Mouse (Mus musculus) kidney, adult 2 months (tissue): ENCODE results near the gene Npc1l1. TPM values are rescaled to one million over a fixed set of nuclear protein-coding genes. Genes with fewer than 3 reads are reported as not detected.
A peak's percentile ranks its signal among the peaks of the same experiment; 100 is the strongest.

Experiments
- DNase-seq: peaks from one replicate; pipeline ENCODE4 v3.0.0; 2021
- H3K27ac ChIP-seq: fragments of 200-500 bp; 2 replicates; pipeline ENCODE4 v1.5.1; 2012; ENCODE audit warnings: low read depth, low read length, control low read depth, inconsistent platforms; ENCODE audit not compliant: insufficient read depth
- H3K27me3 ChIP-seq: fragments of 200-500 bp; replicated peaks from 2 replicates; pipeline ENCODE4 v1.6.1; 2012; ENCODE audit warnings: mild to moderate bottlenecking, moderate library complexity, low read length, inconsistent platforms; ENCODE audit not compliant: control insufficient read depth, insufficient read depth
- H3K36me3 ChIP-seq: fragments of 200-500 bp; 2 replicates; pipeline ENCODE4 v1.6.1; 2012; ENCODE audit warnings: mild to moderate bottlenecking, moderate library complexity, low read length, inconsistent platforms; ENCODE audit not compliant: control insufficient read depth, insufficient read depth
- H3K4me1 ChIP-seq: fragments of 200-500 bp; 2 replicates; pipeline ENCODE4 v1.6.1; 2011; ENCODE audit warnings: low read length; ENCODE audit not compliant: control insufficient read depth, insufficient read depth
- H3K4me3 ChIP-seq: fragments of 200-500 bp; 2 replicates; pipeline ENCODE4 v1.5.1; 2011; ENCODE audit warnings: mild to moderate bottlenecking, low read depth, low read length, control low read depth; ENCODE audit not compliant: insufficient read depth
- CTCF ChIP-seq: fragments of 200-500 bp; conservative IDR thresholded peaks from 2 replicates; pipeline ENCODE4 v1.5.1; 2011; ENCODE audit warnings: low read depth, mild to moderate bottlenecking, control low read depth, low read length, moderate library complexity, mixed read lengths; ENCODE audit not compliant: insufficient read depth, insufficient read length
- POLR2A ChIP-seq: fragments of 200-500 bp; IDR thresholded peaks from one replicate; pipeline ENCODE4 v1.6.1; 2011; ENCODE audit warnings: low read depth, low read length, control low read depth
- WGBS: fragments of 180-500 bp; shearing (Covaris S2); methylation state at CpG from one replicate; pipeline ENCODE4 v1.1.7; 2018; 5-methylcytosine and 5-hydroxymethylcytosine counted together
- polyA plus RNA-seq: library from polyadenylated mRNA; depleted of rRNA; stranded (reverse); fragments of >200 nt; gene quantifications from 2 replicates; pipeline ENCODE4 v1.2.3, GENCODE M21; 2012

Gene Npc1l1
- polyA plus RNA-seq, 1 experiment = 0.06 TPM

GRCm38 (mm10) chr11:6207090-6207489, 22.9 kb downstream of the Npc1l1 start:
- TF ChIP-seq POLR2A (no peak), CTCF (no peak)
- no peaks in the 10 kb centered on the region for H3K27me3 ChIP-seq
- no peak overlapping the region for H3K4me3 ChIP-seq
- 81% methylated on average over 2 of the region's 2 CpGs for WGBS
- no peak overlapping the region for H3K27ac ChIP-seq
- no peak for DNase-seq
- no peaks in the 10 kb centered on the region for H3K4me1 ChIP-seq
- H3K36me3 ChIP-seq = no peaks in the 10 kb centered on the region

- Histone ChIP-seq H3K27ac (peak overlapping the region; percentile 96), H3K27me3 (no peaks in the 10 kb centered on the region), H3K4me3 (peak overlapping the region; percentile 74), H3K36me3 (no peaks in the 10 kb centered on the region), H3K4me1 (peaks cover 10% of the 10 kb centered on the region)
- TF ChIP-seq POLR2A (no peak), CTCF (no peak)
- WGBS = 22% methylated on average over 9 of the region's 9 CpGs
- no peak for DNase-seq
Measured at GRCm38 (mm10) chr11:6200570-6200969, 29.4 kb downstream of the Npc1l1 start.

DNA sequence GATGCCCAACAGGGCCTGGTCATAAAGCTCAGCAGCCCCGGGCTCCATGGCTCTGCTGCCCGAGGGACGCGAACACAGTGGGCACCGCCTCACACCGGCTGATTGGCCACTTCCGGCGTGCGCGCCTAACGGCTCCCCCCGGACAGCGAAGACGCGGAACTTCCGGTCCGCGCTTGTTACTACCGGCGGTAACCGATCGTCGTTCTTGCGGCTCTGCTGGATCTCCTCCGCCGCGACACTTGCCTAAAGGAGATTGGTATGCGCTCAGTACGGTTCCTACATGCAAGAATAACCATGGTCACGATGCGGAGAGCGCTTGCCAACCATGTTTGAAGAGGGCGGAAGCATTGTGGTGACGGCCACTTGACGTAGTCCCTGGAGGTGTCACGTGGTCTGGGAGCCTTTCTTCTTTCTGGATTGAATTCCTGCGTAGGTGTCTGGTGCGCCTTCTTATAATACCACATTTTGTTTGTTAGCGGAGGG, 29.8 kb downstream of the Npc1l1 start, which contains the start of gene Nudcd3:
Gene Nudcd3, minus strand, starts transcription at position 329 of the 483 bp plus-strand sequence.
- peak; percentile 94 for DNase-seq
- peak within 1 kb of the TSS; percentile 96 for H3K27ac ChIP-seq
- H3K27me3 ChIP-seq = no peaks in the 10 kb centered on the region
- peak; percentile 56 for TF ChIP-seq POLR2A
- TF ChIP-seq CTCF = no peak
- peaks cover 10% of the 10 kb centered on the region for H3K4me1 ChIP-seq
- peak within 1 kb of the TSS; percentile 74 for H3K4me3 ChIP-seq
- under 1% methylated on average over 39 of the region's 39 CpGs for WGBS
- no peaks in the 10 kb centered on the region for H3K36me3 ChIP-seq

GRCm38 (mm10) chr11:6199410-6200086, 30.4 kb downstream of the Npc1l1 start, which contains the start of gene A730071L15Rik:
TSS of gene A730071L15Rik (plus strand) at chr11:6200029.
- Histone ChIP-seq H3K36me3 (no peaks in the 10 kb centered on the region), H3K4me1 (peaks cover 10% of the 10 kb centered on the region), H3K4me3 (peak within 1 kb of the TSS; percentile 74), H3K27me3 (no peaks in the 10 kb centered on the region), H3K27ac (peak within 1 kb of the TSS; percentile 96)
- DNase-seq = no peak
- under 1% methylated on average over 35 of the region's 35 CpGs for WGBS
- no peak for TF ChIP-seq POLR2A
- no peak for TF ChIP-seq CTCF

DNA sequence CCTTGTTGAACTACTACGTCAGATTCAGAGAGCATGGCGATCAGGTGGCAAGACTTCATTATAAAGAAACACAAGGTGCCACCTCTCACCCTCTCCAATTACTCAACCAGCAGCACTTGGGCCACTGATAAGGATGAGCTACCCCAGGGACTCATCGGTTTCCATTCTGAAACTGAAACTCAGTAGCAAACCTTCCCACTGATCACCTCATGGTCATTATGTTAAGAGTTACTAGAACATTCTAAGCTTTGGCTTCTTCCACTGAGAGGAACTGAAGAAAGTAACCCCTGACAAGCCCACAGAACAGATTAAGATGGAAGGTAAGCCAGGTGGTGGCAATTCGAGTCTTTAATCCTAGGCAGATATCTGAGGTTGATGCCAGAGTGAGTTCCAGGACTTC, 31.5 kb downstream of the Npc1l1 start:
- no peaks in the 10 kb centered on the region for H3K27me3 ChIP-seq
- H3K36me3 ChIP-seq = no peaks in the 10 kb centered on the region
- H3K4me3 ChIP-seq = no peak overlapping the region
- H3K4me1 ChIP-seq = peaks cover 10% of the 10 kb centered on the region
- TF ChIP-seq CTCF (no peak), POLR2A (no peak)
- H3K27ac ChIP-seq = no peak overlapping the region
- WGBS = 76% methylated on average over 4 of the region's 4 CpGs
- no peak for DNase-seq

DNA sequence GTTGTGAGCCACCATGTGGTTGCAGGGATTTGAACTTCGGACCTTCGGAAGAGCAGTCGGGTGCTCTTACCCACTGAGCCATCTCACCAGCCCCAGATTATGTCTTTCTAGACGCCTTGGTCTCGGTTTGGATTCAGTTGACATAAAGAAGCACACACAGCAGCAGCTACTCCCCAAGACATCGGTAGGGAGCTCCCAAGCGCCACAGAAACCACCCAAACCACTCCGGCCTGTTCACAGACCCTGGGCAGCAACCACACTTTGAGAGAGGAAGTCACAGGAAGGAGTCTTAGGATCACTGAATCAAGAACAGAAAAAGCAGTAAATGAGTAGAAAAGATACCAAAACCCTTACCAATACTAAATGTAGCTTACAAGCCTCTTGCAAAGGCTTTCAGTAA, 33.2 kb downstream of the Npc1l1 start:
- Histone ChIP-seq H3K4me3 (no peak overlapping the region), H3K36me3 (no peaks in the 10 kb centered on the region), H3K27ac (no peak overlapping the region), H3K27me3 (no peaks in the 10 kb centered on the region), H3K4me1 (peaks cover 10% of the 10 kb centered on the region)
- WGBS = 79% methylated on average over 8 of the region's 8 CpGs
- no peak for TF ChIP-seq CTCF
- TF ChIP-seq POLR2A = no peak
- DNase-seq = no peak

- DNase-seq = peak; percentile 92
- TF ChIP-seq POLR2A = no peak
- peak; percentile 99 for TF ChIP-seq CTCF
- Histone ChIP-seq H3K27me3 (no peaks in the 10 kb centered on the region), H3K27ac (no peak overlapping the region), H3K36me3 (no peaks in the 10 kb centered on the region), H3K4me3 (no peak overlapping the region), H3K4me1 (peaks cover 3% of the 10 kb centered on the region; the same call in 1 of the 2 replicates)
- WGBS = 1% methylated on average over 2 of the region's 2 CpGs
Measured at GRCm38 (mm10) chr11:6187878-6188277, 42.1 kb downstream of the Npc1l1 start.
